ENCODE assay signal across 8 mouse cellular contexts in the genomic region with DNA sequence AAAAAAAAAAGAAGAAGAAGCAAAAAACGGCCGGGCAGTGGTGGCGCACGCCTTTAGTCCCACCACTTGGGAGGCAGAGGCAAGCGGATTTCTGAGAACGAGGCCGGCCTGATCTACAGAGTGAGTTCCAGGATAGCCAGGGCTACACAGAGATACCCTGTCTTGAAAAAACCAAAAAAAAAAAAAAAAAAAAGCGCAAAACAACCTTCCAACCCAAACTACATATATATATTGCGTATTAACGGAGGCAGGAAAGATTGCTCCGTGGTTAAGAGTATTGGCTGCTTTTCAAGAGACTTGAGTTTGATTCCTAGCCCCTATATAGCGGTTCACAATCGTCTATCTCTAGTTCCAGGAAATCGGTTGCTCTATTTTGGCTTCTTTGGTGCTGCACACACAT. TPM values are rescaled to one million over a fixed set of nuclear protein-coding genes. Genes with fewer than 3 reads are reported as not detected.
DNase-seq lines count a peak whose midpoint lies in the region; ATAC-seq lines count a peak whose summit lies in the region.

No protein-coding gene starts in this region.

- H3K27ac ChIP-seq in heart, embryonic 10.5 days, result no peak overlapping the region
- no peak overlapping the region for H3K27ac ChIP-seq in limb, embryonic 10.5 days
- no peak overlapping the region for H3K27ac ChIP-seq in neural tube, embryonic 12.5 days

- H3K27me3 ChIP-seq in heart, embryonic 10.5 days (ENCODE audit: insufficient read depth, poor library complexity, severe bottlenecking), result no peaks in the 10 kb centered on the region
- H3K27me3 ChIP-seq in megakaryocyte, embryonic 14.5 days (replicated peaks), result no peaks in the 10 kb centered on the region
- H3K27me3 ChIP-seq in limb, embryonic 10.5 days (ENCODE audit: low read depth, poor library complexity, severe bottlenecking), result no peaks in the 10 kb centered on the region
- H3K27me3 ChIP-seq in neural tube, embryonic 12.5 days (replicated peaks), result no peaks in the 10 kb centered on the region

- 81% methylated on average over 14 of the region's 14 CpGs for WGBS in heart, embryonic 10.5 days
- WGBS in limb, embryonic 10.5 days, result 90% methylated on average over 14 of the region's 14 CpGs
- 88% methylated on average over 14 of the region's 14 CpGs for WGBS in neural tube, embryonic 12.5 days

- H3K9me3 ChIP-seq in heart, embryonic 10.5 days, result no peaks in the 10 kb centered on the region
- H3K9me3 ChIP-seq in megakaryocyte, embryonic 14.5 days, result 0 out of 2 replicates have a peak, but pooled peaks cover 2% of the 10 kb centered on the region
- H3K9me3 ChIP-seq in limb, embryonic 10.5 days (replicated peaks), result no peaks in the 10 kb centered on the region
- no peaks in the 10 kb centered on the region for H3K9me3 ChIP-seq in neural tube, embryonic 12.5 days

- H3K4me3 ChIP-seq in heart, embryonic 10.5 days, result peak overlapping the region; percentile 85; the same call in 1 of the 2 replicates
- peak overlapping the region; percentile 93 for H3K4me3 ChIP-seq in megakaryocyte, embryonic 14.5 days (replicated peaks)
- H3K4me3 ChIP-seq in limb, embryonic 10.5 days, result peak overlapping the region; percentile 83; the same call in 1 of the 2 replicates
- no peak overlapping the region for H3K4me3 ChIP-seq in neural tube, embryonic 12.5 days

- no peak overlapping the region for H3K9ac ChIP-seq in neural tube, embryonic 12.5 days

- H3K4me2 ChIP-seq in neural tube, embryonic 12.5 days (replicated peaks), result peak overlapping the region; percentile 73

- peaks cover 6% of the 10 kb centered on the region; the same call in 1 of the 2 replicates for H3K4me1 ChIP-seq in heart, embryonic 10.5 days
- H3K4me1 ChIP-seq in megakaryocyte, embryonic 14.5 days, result peaks cover 49% of the 10 kb centered on the region
- peaks cover 18% of the 10 kb centered on the region for H3K4me1 ChIP-seq in limb, embryonic 10.5 days
- H3K4me1 ChIP-seq in neural tube, embryonic 12.5 days, result peaks cover 24% of the 10 kb centered on the region

- ATAC-seq in megakaryocyte, adult 5-6 weeks (ENCODE audit: poor library complexity, severe bottlenecking), result no peak
- ATAC-seq in neural tube, embryonic 12.5 days (ENCODE audit: low FRiP score, low read depth), result no peak

- no peaks in the 10 kb centered on the region for H3K36me3 ChIP-seq in heart, embryonic 10.5 days
- peaks cover 14% of the 10 kb centered on the region for H3K36me3 ChIP-seq in megakaryocyte, embryonic 14.5 days (replicated peaks; ENCODE audit: low read length)
- no peaks in the 10 kb centered on the region for H3K36me3 ChIP-seq in limb, embryonic 10.5 days
- H3K36me3 ChIP-seq in neural tube, embryonic 12.5 days, result no peaks in the 10 kb centered on the region

- intact Hi-C loops in heart, postnatal 10 days (cut with DNase I), result loop anchor here (5.0 kb wide), 1 partner anchor 81 kb away; a partner anchor contains a TSS

- DNase-seq in heart, embryonic 10.5 days (ENCODE audit: low spot score), result peak; percentile 58
- DNase-seq in heart, postnatal 10 days, result no peak
- DNase-seq in limb, embryonic 10.5 days (ENCODE audit: low spot score), result no peak
- DNase-seq in adrenal gland, adult (ENCODE audit: inconsistent age in 2 of 2, low spot score in 1 of 2), result no peak
- DNase-seq in thymus, postnatal 36 days, result no peak

RNA-seq across cellular contexts. Expression of a gene that starts 0.7 kb away (rescaled TPM):
- 32.6 and 35.6 TPM in 2 replicates for polyA plus RNA-seq in heart, embryonic 10.5 days (2016; fragmentation: Nextera tagmentation; extraction: Ambion mirVana)
- 10 to 100 TPM; 17.2 to 20.7 TPM for total RNA-seq in heart, postnatal 10 days (2021)
- polyA plus RNA-seq in megakaryocyte, embryonic 14.5 days (2012; ENCODE audit: insufficient read depth, low replicate concordance), result 1.4 TPM in 1 of 2 replicates, not detected in the other
- total RNA-seq in megakaryocyte, adult 5-6 weeks (2015), result 32.1 and 32.6 TPM in 2 replicates
- 36.8 and 37.7 TPM in 2 replicates for total RNA-seq in megakaryocyte, adult 5-6 weeks (2017)
- 47.3 and 53.2 TPM in 2 replicates for polyA plus RNA-seq in limb, embryonic 10.5 days (2016; fragmentation: Nextera tagmentation; extraction: Ambion mirVana)
- polyA plus RNA-seq in neural tube, embryonic 12.5 days (2016; fragmentation: Nextera tagmentation; extraction: Ambion mirVana), result 72.6 and 77.8 TPM in 2 replicates

RNA-seq across cellular contexts. Expression of a gene that starts 8.5 kb away (rescaled TPM):
- 26.4 and 33.5 TPM in 2 replicates for polyA plus RNA-seq in heart, embryonic 10.5 days (2016; fragmentation: Nextera tagmentation; extraction: Ambion mirVana)
- total RNA-seq in heart, postnatal 10 days (2021), result 10 to 100 TPM; 31.3 to 32.7 TPM
- polyA plus RNA-seq in megakaryocyte, embryonic 14.5 days (2012; ENCODE audit: insufficient read depth, low replicate concordance), result 1.2 and 2.1 TPM in 2 replicates
- 16.5 and 18.2 TPM in 2 replicates for total RNA-seq in megakaryocyte, adult 5-6 weeks (2015)
- total RNA-seq in megakaryocyte, adult 5-6 weeks (2017), result 45.9 and 46.3 TPM in 2 replicates
- polyA plus RNA-seq in limb, embryonic 10.5 days (2016; fragmentation: Nextera tagmentation; extraction: Ambion mirVana), result 25.2 and 34.9 TPM in 2 replicates
- 55.3 and 56.7 TPM in 2 replicates for polyA plus RNA-seq in neural tube, embryonic 12.5 days (2016; fragmentation: Nextera tagmentation; extraction: Ambion mirVana)

RNA-seq across cellular contexts. Expression of a gene that starts 20.3 kb away (rescaled TPM):
- 8.7 and 9.0 TPM in 2 replicates for polyA plus RNA-seq in heart, embryonic 10.5 days (2016; fragmentation: Nextera tagmentation; extraction: Ambion mirVana)
- 1 to 10 TPM; 8.4 to 8.7 TPM for total RNA-seq in heart, postnatal 10 days (2021)
- 0.12 TPM in 1 of 2 replicates, not detected in the other for polyA plus RNA-seq in megakaryocyte, embryonic 14.5 days (2012; ENCODE audit: insufficient read depth, low replicate concordance)
- 3.3 and 4.4 TPM in 2 replicates for total RNA-seq in megakaryocyte, adult 5-6 weeks (2015)
- total RNA-seq in megakaryocyte, adult 5-6 weeks (2017), result 8.1 and 8.7 TPM in 2 replicates
- 6.1 and 7.3 TPM in 2 replicates for polyA plus RNA-seq in limb, embryonic 10.5 days (2016; fragmentation: Nextera tagmentation; extraction: Ambion mirVana)
- polyA plus RNA-seq in neural tube, embryonic 12.5 days (2016; fragmentation: Nextera tagmentation; extraction: Ambion mirVana), result 66.6 and 72.1 TPM in 2 replicates

RNA-seq across cellular contexts. Expression of a gene that starts 34.5 kb away (rescaled TPM):
- polyA plus RNA-seq in heart, embryonic 10.5 days (2016; fragmentation: Nextera tagmentation; extraction: Ambion mirVana), result 0.24 and 0.69 TPM in 2 replicates
- under 1 TPM; 0.17 to 0.60 TPM for total RNA-seq in heart, postnatal 10 days (2021)
- not detected in 2 replicates for polyA plus RNA-seq in megakaryocyte, embryonic 14.5 days (2012; ENCODE audit: insufficient read depth, low replicate concordance)
- not detected in 2 replicates for total RNA-seq in megakaryocyte, adult 5-6 weeks (2015)
- total RNA-seq in megakaryocyte, adult 5-6 weeks (2017), result 0.04 TPM in 1 of 2 replicates, not detected in the other
- 0.28 and 0.40 TPM in 2 replicates for polyA plus RNA-seq in limb, embryonic 10.5 days (2016; fragmentation: Nextera tagmentation; extraction: Ambion mirVana)
- 4.6 TPM in 2 replicates for polyA plus RNA-seq in neural tube, embryonic 12.5 days (2016; fragmentation: Nextera tagmentation; extraction: Ambion mirVana)

RNA-seq across cellular contexts. Expression of a gene that starts 36.9 kb away (rescaled TPM):
- 0.24 TPM in 1 of 2 replicates, not detected in the other for polyA plus RNA-seq in heart, embryonic 10.5 days (2016; fragmentation: Nextera tagmentation; extraction: Ambion mirVana)
- not detected for total RNA-seq in heart, postnatal 10 days (2021)
- polyA plus RNA-seq in megakaryocyte, embryonic 14.5 days (2012; ENCODE audit: insufficient read depth, low replicate concordance), result not detected in 2 replicates
- total RNA-seq in megakaryocyte, adult 5-6 weeks (2015), result not detected in 2 replicates
- not detected in 2 replicates for total RNA-seq in megakaryocyte, adult 5-6 weeks (2017)
- 0.20 TPM in 1 of 2 replicates, not detected in the other for polyA plus RNA-seq in limb, embryonic 10.5 days (2016; fragmentation: Nextera tagmentation; extraction: Ambion mirVana)
- 0.32 TPM in 1 of 2 replicates, not detected in the other for polyA plus RNA-seq in neural tube, embryonic 12.5 days (2016; fragmentation: Nextera tagmentation; extraction: Ambion mirVana)

Comparison
In these comparisons a context has a peak if more than half of its experiments do, and no peak if none do; other contexts are left out.
1. RNA of a gene that starts 0.7 kb away (polyA plus RNA-seq): 72.6 to 77.8 TPM in neural tube, embryonic 12.5 days, 47.3 to 53.2 TPM in limb, embryonic 10.5 days and 32.6 to 35.6 TPM in heart, embryonic 10.5 days; 1.4 TPM in megakaryocyte, embryonic 14.5 days; every median in the first group is over 10 times any median in the second.